Mouse (Mus musculus): ENCODE measurements around the gene Olfr19.
A peak's percentile ranks its signal among the peaks of the same experiment; 100 is the strongest.
"Not testable (repeated sequence)": the region's sequence is repeated elsewhere in the genome, so short reads cannot be mapped to it uniquely, and the experiment has no call there.

Olfr19 gene

DNA sequence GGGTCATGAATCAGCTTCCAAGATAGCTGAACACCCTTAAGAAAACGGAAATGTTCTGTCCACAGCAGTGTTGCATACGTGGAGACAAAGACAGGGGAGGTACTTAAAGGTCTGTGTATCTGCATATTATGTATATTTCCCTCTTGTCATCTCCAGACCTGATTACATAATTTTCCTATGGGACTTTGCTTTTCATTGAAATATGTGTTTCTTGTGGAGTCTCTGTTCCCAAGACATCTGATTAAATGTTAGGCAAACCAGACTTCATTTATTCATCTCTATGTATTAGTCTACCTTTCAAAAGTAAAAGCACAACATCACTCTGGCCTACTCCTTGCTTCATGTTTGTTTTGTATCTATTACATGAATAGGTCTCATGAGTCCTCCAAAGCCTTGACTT is at the start of gene Olfr19:
TSS of gene Olfr19 (minus strand) at position 101 of the 400 bp plus-strand sequence.
- DNase-seq, result no peak

DNA sequence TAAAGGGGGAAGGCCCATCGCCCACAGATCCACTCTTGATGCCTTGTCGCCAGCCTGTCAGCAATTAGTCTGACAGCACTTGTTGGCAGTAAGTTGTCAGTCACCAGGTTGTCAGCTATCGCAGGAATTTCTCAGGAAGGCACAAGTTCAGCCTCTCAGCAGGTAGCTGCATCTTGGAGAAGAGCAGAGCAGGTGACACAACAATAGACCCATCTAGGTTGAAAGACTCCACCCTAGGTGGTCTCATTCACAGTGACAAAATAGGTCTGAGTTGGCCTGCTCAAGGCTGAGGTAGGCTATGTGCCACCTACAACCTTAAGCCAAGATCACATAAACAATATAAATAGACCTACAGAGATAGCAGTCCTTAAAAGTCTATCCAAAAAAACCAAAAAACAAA is 8.8 kb upstream of the Olfr19 start:
- no peak for DNase-seq

- DNase-seq, result no peak
Measured at GRCm38 (mm10) chr16:16684053-16684452, 7.8 kb upstream of the Olfr19 start.

GRCm38 (mm10) chr16:16664994-16665393 is 11.2 kb downstream of the Olfr19 start:
- DNase-seq, result peak; percentile 3 to 10

DNA sequence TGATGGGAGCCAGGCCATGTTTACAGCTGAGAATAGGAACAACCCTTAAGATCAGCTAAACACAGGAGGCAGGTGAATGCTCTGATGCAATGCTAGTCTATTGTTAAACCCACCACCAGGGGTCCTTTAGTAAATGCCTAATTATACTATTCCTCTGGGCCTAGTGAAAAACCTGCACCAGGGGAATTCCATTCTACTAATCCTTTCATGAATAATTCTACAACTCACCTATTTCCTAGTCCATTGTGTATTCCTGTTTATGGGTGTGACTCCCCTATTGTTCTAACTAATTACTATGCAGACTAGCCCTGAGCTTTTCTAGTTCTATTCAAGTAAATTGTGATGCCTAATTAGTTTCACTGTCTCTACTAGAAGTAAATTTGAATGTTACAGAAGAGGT is 11.7 kb downstream of the Olfr19 start:
- not testable (repeated sequence) for DNase-seq

- DNase-seq, result no peak
Measured at GRCm38 (mm10) chr16:16645148-16645547, 31.1 kb downstream of the Olfr19 start.

DNA sequence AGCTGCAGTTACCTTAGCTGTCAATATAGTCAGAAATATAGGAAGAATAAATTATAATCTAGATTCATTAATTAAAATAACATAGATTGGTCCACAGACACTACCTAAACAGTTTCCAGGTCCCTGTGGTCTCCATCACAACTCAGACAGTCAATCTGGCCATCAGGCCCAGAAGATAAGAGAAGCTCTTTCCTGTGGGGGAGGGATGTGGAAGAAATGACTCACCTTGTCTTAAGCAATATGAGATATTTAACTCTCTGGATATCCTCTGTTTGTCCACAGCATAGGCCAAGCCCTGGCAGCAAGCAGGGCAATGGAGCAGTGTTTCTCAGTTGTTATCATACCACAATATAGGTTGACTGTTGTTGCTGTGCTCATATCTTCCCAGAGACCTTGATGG is 42.5 kb downstream of the Olfr19 start:
- DNase-seq, result no peak

Measured in kidney, postnatal 36 days (tissue).